Mouse (Mus musculus): ENCODE results near the gene Rnf144a.

Rnf144a gene

DNA sequence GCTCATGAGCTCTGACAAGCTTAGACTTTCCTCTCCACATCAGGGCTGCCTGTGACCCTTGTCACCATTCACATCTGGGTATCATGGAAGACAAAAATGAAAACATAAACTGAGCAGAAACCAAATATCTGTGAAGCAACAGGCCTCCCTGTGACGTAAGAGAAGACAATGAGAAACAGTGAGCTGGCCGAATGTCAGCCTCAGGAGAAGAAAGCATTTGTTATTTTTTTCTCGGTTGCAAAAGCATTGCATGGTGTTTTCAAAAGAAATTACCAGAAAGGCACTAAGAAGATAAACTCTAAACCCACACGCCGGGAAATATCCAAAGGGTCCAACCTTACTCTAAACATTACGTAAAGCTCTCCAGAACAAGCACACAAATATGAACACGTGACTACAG, 41.3 kb downstream of the Rnf144a start:
- no peak for DNase-seq (ENCODE audit: low read depth, low spot score)

GRCm38 (mm10) chr12:26370004-26370403, 45.0 kb downstream of the Rnf144a start:
- no peak for DNase-seq (ENCODE audit: low read depth, low spot score)

GRCm38 (mm10) chr12:26367361-26367760, 47.7 kb downstream of the Rnf144a start:
- DNase-seq (ENCODE audit: low read depth, low spot score) = no peak

- no peak for DNase-seq (ENCODE audit: low read depth, low spot score)
Observed at GRCm38 (mm10) chr12:26366372-26366771, 48.7 kb downstream of the Rnf144a start.

- DNase-seq (ENCODE audit: low read depth, low spot score) = no peak
Observed at GRCm38 (mm10) chr12:26365531-26366315, 49.3 kb downstream of the Rnf144a start.

- no peak for DNase-seq (ENCODE audit: low read depth, low spot score)
Observed at GRCm38 (mm10) chr12:26364822-26365221, 50.2 kb downstream of the Rnf144a start.

DNA sequence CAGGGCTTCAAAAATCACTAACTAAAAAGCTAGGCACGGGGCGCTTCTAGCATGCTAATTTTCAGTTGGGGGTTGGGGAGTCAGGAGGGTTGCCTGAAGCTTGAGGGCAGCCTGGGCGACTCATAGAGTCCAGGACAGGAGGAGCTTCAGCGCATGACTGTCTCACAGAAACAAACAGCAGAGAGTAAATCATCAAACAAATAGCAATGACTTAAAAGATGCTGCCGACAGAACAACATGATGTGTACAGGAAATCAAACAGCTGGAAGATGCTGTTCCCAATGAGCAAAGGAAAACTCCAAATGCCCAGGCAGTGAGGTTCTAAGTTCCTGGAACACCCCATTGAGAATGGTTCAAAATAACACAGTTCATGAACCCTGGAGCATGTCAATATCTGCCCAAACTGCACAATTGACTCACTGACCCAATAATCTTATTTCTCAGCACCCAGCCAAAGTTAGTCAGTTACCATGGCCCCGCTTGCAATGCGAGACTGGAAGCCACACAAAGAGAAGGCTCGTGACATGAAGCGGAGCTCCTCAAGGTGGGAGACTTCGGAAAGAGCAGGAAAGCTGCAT, 54.0 kb downstream of the Rnf144a start:
- no peak for DNase-seq (ENCODE audit: low read depth, low spot score)

GRCm38 (mm10) chr12:26359817-26360216, 55.2 kb downstream of the Rnf144a start:
- no peak for DNase-seq (ENCODE audit: low read depth, low spot score)

GRCm38 (mm10) chr12:26359241-26359640, 55.8 kb downstream of the Rnf144a start:
- no peak for DNase-seq (ENCODE audit: low read depth, low spot score)

- DNase-seq (ENCODE audit: low read depth, low spot score) = no peak
Observed at GRCm38 (mm10) chr12:26357246-26357645, 57.8 kb downstream of the Rnf144a start.

DNA sequence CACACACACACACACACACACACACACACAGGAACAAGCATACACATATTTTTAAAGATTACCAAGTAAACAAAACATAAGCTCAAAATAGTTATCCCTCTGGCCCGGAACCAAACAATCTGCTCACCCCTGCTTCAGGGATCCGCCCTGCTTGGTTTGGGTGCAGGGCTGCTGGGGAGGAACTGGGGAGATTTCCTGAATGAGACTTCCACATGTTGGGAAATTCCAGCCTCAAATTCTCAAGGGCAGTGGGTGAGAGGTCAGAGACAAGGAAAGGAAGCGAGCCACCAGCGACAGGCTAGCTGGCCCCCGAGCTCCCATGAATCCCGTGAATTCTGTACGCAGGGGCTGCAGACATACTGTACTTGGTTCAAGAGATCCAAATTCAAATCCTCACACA, 58.9 kb downstream of the Rnf144a start:
- DNase-seq (ENCODE audit: low read depth, low spot score) = no peak

DNA sequence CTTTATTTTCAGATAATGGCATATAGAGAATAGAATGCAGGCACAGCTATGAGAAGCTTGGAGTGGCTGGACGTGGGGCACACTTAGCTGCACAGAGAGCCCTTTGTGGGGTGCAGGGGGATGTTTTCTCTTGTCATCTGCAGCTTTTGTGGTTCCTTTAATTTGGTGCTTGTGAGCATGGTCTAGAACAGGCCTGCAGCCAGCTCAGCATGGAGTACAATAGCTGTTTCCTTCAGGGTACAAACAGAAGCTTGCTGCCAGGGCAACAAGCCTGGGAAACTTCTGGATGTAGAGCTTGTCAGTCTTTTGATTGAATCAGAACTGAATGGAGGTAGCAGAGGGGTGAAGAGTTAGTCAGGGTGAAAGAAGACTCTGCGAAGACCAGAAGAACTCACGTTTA, 63.7 kb downstream of the Rnf144a start:
- DNase-seq (ENCODE audit: low read depth, low spot score) = no peak

DNA sequence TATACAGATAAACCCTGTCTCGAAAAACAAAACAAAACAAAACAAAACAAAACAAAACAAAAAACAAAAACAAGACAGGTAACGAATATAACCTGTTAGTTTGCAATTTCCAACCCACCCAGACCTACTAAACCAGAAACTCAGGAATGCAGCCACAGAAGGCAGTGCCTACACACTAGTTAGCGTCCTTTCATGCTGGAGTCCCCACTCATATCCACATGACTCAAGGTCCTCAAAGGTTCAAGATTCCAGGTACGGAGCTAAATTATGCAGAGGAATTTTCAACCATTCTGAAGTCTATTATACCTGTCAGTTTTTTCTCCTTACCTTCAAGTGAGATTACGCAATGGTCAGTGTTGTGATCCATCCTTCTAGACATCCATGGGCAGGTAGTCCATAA, 70.6 kb downstream of the Rnf144a start:
- DNase-seq (ENCODE audit: low read depth, low spot score) = no peak

GRCm38 (mm10) chr12:26343131-26343530, 71.9 kb downstream of the Rnf144a start:
- DNase-seq (ENCODE audit: low read depth, low spot score) = no peak

DNA sequence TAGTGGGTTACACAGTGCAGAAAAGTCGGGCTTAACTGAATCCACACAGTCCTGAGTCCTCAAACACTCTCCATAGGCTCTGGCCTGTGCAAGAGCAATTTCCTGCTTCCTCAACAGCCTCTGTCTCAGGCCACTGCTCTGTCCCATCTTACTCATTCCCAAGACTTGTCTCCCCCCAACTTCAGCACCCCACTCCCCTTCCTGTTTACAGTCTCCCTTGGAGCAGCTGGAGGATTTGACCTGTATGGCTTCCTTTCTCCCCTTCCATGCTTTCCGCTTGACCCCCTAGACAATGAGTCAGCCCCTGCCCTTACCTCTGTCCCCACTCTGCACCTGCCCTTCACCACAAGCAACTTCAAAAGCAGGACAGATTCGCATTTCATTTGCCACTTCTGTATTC, 72.4 kb downstream of the Rnf144a start:
- DNase-seq (ENCODE audit: low read depth, low spot score) = no peak

GRCm38 (mm10) chr12:26342086-26342485, 73.0 kb downstream of the Rnf144a start:
- DNase-seq (ENCODE audit: low read depth, low spot score) = no peak

DNA sequence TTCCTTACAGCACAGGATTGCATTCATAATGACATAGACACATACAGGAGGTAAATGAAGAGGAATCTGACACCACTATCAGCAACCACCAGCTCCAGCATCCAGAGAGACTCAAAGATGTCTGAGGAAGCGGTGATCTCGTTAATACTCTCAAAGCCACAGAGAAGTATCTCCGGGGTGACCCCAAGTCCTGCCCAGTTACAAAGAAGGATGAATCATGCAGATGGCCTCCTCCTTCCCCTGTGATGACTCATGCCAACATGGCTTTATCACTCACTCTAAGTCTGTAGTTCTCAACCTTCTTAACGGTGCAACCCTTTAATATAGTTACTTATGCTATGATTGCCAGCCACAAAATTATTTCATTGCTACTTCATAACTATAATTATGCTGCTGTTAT, 74.4 kb downstream of the Rnf144a start:
- DNase-seq (ENCODE audit: low read depth, low spot score) = no peak

GRCm38 (mm10) chr12:26339886-26340285, 75.2 kb downstream of the Rnf144a start:
- no peak for DNase-seq (ENCODE audit: low read depth, low spot score)

DNA sequence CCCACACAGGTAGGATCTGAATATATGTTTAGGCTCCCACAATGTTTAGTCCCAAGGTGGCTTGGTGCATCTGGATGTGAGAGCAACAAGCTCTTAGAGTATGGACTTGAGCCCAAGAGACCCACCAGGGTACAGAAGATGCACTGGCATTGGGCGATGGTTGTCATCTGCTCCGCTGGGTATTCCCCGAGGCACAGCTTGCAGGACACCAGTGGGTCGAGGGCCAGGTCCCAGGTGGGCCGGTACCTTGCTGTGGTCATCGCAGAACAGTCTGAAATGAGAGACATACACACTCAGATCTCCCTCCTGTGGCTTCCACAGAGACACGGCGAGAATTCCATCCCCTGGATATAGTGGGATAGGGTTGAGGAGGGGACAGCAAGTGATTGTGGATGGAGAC, 75.9 kb downstream of the Rnf144a start:
- DNase-seq (ENCODE audit: low read depth, low spot score) = no peak

DNA sequence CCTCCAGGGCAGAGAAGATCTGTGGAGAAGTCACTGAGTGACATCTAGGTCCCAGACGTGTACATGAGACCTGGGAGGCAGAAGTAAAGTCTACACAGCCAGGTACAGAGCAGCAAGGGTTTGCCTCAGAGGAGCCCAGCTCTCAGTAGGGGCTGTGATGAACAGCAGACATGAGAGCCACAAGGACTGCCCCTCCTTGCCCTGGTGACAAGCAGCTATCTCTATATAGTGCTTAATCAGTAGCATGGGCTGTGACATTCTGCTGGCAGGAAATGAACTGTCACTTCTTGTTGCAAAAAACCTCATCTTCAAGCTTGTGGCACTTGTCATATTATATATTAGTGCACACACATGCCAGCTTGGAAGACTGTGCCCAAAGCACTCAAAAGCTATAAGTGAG, 81.4 kb downstream of the Rnf144a start:
- DNase-seq (ENCODE audit: low read depth, low spot score) = no peak

DNA sequence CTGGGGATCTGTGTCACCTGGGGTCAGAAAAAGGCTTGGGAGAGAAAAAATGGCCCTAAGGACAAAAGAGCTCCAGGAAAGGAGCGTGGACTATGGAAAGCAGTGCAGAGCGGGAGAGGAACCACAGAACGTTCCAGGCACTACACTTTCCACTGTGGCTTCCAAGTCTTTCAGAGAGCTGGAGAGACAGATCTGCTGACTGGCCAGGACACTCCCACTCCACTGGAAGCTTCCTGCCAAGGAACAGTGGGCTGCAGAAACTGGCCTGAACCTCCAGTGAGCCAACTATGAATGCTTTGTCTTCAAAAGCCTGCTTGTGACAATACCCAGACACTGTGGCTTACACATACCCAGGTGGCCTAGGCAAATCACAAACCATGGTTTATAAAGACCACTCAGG, 84.0 kb downstream of the Rnf144a start:
- DNase-seq (ENCODE audit: low read depth, low spot score) = no peak

GRCm38 (mm10) chr12:26329756-26330155, 85.3 kb downstream of the Rnf144a start:
- no peak for DNase-seq (ENCODE audit: low read depth, low spot score)

DNA sequence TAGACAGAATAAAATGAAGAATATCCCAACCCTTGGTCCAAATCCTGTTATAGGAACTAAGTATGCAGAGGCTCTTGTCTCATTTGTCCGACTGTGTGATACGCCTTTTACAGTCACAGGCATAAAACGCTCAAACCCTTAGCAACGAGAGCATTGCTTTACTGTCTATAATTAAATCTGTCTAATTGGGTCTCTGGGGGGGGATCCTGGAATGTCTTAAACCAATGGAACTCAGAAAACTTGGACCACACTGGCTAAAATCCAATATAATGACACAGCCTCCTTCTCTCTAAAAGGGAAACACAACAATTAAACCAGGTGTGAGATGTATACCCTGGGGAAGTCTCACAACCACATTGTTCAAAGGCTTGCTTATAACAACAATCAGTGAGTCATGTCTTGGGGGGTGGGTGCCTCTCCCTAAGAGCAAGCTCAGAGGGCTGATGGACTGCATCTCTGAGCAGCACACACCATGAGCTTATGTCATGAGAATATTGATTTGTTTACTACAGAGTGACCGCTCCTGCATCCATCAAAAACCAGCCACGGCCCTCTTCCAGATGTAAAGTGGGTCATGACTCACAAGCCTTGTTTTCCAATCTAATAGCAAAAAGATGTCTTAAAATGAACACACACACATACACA, 85.9 kb downstream of the Rnf144a start:
- DNase-seq (ENCODE audit: low read depth, low spot score) = no peak
